Mouse (Mus musculus) brain, embryonic 18.5 days (tissue): Measurements from ENCODE around the gene Comt.

Source experiments
- DNase-seq: peaks from one replicate; pipeline ENCODE4 v3.0.0-alpha.2; 2012; ENCODE audit warnings: low read depth, low spot score

The Comt gene

DNA sequence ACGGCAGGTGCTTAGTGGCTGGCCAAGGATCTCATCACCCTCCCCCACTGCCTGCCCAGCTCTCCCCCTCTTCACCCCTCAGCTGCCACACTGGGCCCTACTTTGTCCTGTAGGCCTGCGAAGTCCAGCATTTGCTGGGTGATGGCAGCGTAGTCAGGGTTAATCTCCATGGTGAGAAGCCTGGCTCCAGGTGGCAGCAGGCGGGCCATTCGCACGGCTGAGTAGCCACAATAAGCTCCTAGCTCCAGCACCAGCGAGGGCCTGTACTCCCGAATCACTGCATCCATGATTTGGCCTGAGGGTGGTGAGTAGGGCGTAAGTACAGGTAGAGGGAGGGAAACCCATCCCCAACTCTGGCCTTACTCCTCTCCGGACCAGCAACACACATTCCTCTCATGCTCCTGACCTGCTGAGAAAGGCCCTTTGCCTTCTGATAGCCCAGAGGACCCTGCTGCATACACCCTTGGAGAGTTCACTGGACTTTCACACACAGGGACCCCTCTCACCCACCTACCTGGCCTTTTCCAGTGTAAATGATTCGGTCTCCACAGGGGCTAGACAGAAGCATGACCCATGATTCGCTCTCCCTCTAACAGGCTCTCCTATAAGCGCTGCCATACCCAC is 15.5 kb downstream of the Comt start:
- DNase-seq, result no peak

DNA sequence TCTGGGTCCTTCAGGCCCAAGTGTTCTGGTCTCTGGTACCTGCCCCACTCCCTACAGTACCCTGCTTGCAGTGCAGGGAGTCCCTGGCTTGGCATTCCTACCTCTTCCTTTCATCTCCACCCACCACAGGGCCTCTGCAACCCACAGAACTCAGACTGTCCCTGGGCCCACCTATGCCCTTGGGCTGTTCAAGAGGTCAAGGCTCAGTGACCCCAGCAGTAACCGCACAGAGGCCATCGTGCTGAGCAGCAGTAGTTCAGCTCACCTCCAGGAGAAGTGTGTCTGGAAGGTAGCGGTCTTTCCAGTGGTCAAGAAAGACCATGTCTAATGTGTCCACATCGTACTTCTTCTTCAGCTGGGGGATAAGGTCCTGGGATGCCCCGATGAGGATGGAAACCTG is 16.2 kb downstream of the Comt start:
- no peak for DNase-seq

DNA sequence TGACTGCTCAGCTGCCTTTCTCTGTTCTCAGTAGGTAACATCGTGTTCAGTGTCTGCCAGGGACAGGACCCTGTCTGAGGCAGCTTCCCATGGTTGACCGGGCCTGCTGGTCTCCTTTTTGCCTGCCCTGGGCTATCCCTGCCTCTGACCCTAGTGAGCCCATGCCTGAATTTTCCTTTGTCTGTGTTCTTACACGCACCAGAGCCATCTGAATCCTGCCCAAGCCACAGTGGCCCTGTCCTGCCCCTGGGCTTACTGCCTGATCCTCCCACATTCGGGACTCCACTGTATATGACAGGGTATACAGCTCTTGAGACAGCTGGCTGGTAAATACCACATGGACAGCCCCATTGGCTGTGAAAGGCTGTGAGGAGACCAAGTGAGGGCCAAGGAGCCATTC is 16.9 kb downstream of the Comt start:
- DNase-seq, result no peak

DNA sequence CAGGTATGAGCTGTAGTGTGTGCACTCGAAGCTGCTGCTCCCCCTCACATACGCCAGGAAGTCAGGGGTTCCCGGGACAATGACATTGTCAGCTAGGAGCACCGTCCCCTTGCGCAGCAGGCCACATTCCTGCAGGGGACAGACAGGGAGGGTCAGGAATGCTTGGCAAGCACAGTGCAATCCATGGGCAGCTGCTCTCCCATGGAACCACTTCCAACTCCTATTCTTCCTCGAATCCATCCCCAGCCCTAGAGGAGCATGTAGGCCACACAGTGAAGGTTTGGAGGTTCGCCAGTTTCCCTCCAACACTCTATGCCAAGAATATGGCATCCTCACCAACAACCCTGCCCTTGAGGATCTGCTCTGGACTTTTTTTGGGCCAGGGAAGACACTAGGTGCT is 18.7 kb downstream of the Comt start:
- DNase-seq, result no peak

DNA sequence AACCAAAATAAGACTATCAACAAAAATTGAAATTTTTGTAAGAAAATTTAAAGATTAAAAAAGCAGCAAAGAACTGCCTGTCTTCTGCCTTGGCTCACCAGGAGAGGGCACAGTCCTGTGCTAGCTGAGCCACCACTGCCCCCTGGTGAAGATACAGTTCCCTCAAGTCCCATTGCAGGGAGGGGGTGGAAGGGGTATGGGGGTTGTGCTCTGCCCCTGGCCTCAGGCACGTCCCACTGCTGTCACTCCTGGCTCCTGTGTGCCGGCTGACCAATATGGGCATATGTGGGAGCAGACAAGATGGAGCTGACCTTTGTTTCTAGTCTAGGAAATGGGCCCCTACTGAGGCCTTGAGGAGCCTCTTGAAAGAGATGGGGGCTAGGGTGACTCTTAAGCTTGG is 20.4 kb downstream of the Comt start:
- no peak for DNase-seq

DNA sequence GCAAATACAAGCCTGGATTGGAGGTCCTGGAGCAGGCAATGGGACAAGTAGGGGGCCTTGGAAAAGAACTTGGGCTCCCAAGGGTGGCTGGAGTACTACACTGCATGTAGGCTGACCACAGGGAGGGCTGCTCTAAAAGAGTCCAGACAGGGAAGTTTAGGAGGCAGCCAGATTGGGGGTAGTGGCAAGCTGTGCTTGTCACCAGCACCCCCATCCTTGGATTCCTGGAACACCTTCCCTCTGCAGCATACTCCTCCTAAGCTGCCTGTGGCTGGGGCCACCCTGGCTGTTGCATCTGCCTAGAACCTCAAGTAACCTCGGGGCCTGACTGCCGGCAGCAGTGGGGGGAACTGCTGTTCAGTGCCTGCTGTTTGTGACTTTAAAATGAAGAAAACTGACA is 20.8 kb downstream of the Comt start:
- no peak for DNase-seq

DNA sequence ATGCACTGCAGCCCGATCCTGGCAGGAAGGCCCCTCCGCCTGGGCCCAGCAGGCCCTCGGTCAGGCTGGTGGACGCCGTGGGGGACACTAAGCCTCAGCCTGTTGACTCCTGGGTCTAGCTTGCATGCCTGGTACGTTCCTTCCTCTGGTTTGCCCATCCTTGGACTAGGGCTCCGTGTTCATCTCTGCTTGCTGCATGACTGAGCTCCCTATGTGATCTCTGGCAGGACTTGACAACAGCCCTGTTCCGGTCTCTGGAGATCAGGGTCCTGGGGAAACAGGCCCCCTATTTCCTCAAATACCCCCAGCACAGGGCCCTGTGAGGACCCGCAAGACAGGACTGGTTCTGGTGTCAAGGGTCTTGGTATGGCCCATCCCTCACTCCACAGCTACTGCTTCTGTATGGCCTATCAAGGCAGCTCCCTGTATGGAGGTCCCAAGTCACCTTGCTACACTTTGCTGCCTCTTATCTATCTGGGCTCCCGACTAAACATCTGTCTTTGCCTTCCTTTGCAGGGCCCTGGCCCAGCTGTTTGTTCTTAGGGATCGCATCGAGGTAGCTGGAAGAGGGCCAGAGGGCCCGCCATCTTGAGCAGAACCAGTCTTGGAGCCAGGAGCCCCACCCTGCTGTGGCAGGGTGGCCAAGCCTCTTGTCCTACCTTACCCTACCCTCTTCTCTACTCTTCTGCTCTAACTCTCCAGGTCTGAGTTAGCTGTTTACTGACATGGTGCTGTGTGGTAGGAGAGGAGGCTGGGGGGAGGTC is 21.4 kb downstream of the Comt start:
- no peak for DNase-seq

DNA sequence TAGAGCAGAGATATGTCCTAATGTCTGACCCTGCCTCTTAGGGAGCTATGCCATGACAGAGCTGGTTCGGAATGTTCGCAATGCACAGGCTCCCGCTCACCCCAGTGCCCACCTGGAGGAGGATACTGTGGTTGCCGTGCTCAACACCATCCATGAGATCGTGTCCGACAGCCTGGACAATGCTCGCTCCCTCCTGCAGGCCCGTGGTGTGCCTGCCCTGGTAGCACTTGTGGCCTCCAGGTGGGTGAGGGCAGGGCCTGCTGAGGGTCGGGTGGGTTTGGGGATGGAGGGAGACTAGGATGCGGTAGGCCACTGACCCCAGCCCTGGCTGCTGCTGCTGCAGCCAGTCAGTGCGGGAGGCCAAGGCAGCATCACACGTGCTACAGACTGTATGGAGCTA is 23.4 kb downstream of the Comt start:
- DNase-seq, result no peak

DNA sequence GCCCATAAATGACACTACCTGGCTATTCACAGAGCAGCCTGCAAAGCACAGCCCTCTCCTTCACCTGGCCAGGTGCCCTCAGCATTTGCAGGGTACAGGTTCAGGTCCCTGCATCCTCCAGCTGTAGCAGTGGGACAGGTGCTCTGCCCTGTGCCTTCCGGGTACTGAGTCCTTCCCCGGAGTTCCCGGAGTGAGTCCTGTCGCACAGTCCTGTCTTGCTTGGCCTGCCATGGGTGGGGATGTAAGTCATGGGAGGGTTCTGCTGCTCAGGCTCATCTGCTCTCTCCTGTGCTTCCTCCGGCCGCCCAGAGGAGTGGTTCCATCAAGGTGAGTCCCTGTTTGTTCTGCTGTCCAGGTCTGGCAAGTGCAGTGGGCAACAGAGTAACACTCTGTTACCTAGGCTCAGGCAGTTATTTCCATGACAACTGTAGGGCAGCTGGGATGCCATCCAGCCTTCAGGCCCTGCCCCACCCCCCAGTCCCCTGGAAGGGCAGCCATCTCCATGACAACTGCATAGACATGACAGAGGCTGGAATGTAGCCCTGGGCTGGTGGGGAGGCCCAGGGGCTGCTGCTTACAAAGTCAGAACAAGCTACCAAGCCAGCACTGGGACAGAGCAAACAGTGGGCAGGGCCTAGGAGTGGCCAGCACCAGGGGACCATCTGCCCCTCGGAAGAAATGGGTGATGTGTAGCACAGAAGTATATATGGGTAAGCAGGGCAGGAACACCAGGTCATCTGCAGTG is 26.0 kb downstream of the Comt start:
- no peak for DNase-seq

DNA sequence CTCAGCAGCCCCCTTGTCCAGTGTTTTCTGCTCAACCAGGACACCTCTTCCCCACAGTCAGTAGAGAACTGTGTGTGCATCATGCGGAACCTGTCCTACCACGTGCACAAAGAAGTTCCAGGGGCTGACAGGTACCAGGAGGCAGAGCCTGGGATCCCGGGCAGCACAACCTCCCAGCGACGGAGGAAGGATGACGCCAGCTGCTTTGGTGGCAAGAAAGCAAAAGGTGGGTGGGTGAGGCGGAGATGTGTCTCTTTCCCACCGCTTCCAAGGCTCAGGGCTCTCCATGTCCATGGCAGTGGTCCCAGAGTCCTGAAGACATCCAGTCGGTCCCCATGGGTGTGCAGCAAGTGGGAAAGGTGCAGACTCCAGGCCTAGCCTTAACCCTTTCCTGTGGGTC is 26.6 kb downstream of the Comt start:
- no peak for DNase-seq

DNA sequence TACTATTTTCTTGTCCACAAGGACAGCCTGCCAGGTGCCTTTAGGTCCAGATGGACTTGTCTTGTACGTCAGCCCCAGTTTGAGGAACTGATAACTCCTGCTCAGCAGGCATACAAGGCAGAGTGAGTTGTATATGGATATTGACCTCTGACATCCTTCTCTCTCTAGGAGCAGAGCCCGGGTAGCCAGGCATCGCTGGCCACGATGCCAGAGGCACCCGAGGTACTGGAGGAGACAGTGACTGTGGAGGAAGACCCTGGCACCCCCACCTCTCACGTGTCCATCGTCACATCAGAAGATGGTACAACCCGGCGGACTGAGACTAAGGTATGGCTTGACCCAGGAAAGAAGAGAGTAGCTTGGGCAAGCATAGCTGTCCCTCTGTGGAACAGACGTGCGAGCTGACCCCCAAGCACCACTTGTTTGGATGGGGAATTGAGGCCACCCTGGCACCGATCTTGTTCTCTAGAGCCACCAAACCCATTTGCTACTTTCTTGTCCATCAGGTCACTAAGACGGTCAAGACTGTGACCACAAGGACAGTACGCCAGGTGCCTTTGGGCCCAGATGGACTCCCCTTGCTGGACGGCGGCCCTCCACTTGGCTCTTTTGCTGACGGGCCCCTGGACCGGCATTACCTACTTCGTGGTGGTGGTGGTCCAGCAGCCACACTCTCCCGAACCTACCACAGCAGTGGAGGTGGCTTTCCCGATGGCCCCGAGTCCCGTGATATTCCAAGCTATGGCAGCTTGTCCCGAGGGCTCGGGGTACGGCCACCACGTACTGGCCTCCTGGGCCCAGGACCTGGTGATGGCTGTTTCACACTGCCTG is 29.6 kb downstream of the Comt start:
- no peak for DNase-seq

DNA sequence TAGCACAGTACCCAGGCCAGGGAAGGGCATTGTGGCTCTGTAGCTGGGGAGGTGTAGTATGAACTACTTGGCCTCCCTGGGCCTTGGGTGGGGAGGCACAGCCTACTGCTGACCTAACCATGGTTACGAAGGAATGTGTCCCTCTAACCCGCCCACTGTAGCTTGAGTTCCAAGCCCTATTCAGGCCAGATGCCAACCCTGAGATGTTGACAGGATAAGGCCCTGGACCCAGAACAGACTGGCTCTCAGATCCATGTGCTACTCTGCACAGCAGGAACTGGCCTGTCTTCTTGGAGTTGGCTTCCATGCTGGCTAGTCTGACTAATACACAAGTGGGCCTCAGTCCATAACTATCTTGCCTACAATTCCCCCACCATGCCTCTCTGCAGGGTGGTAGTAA is 30.5 kb downstream of the Comt start:
- DNase-seq, result no peak

DNA sequence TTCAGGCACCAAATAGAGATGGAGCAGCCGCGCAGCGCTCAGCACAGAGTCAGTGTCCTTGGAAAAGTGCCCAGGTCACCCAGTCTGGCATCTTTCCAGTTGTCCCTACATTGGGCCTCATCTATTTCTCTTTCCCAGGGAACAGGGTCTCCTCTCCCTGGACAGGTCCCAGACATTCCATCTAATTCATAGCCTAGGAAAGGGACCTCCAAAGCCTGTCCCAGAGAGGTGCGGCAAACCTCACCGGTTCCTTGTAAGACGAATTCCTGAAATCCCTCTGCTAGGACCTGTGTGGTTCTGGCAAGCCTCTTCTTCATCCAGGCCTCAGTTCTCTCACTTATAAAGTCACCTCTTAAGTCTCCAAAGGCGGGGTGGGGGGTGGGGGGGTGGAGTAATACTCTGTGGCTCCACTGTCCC is 31.0 kb downstream of the Comt start:
- no peak for DNase-seq

DNA sequence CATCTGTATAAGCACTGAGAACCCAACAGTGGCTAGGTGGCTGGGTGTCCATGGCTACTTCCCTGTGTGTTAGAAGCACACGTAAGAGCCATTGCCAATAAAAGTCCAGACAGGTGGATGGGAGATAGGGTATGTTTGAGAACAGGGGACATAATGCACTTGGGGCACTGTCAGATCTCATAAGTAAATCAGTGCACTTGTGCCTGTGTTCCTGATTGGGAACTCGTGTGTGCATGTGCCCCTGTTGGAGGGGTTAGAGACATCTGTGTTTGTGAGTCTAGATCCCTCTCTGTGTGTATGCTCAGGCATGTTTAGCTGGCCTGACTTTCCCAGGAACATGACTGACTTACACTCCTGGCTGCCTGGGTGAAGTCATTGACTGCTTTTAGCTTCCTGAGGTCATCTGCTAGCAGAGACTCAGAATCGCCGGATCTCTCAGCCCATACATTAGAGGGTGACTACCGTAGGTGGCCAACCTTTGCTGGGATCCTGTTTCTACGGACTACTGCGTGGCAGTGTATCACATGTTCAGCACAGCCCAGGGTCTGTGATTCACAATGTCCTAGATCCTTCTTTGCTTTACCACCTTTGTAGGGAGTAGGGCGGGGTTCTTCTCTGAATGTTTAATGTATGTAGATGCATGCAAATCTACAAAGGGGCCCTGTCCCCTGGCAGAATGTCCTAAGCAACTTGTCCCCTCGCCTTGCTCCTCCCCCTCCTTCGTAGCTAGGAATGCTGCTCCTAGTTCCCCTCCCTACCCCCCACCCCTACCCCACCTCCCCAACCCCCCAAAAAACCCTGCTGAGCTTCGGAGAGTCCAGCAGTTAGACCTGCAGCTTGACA is 31.7 kb downstream of the Comt start:
- no peak for DNase-seq

DNA sequence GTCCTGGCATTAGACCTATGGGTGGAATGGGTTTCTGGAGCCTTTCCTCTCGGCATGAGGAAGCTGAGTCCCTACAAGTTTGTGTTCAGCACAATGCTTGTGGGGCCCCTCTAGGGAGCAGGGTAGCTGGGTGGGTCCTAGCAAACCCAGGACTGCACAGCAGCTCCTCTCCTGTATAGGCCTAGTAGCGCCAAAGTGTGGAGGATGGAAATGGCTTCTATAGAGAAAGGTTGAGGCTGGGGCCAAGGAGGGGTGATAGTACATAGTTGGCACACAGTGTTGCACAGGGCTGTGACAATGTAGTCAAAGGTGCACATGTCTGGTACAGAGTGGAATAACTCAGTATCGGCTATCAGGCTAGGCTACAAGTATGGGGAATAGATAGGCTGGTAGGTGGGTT is 32.6 kb downstream of the Comt start:
- no peak for DNase-seq

DNA sequence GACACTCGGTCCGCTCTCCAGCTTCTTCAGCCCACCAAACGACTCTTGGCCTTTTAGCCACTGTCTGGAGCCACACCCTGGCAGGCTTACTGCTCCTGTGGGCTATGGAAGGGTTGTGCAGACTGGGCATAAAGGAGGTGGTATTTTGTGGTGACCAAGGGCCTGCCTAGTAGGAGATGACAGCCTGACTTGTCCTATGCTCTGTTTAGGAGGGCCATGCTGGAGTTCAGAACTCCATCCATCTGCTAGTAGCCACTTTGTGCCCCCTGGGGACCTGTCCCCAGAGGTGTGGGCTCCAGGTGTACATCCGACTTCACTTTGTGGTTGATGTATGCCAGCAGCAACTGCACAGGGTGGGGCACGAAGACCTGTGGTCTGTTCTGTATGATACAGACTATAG is 33.1 kb downstream of the Comt start:
- no peak for DNase-seq

DNA sequence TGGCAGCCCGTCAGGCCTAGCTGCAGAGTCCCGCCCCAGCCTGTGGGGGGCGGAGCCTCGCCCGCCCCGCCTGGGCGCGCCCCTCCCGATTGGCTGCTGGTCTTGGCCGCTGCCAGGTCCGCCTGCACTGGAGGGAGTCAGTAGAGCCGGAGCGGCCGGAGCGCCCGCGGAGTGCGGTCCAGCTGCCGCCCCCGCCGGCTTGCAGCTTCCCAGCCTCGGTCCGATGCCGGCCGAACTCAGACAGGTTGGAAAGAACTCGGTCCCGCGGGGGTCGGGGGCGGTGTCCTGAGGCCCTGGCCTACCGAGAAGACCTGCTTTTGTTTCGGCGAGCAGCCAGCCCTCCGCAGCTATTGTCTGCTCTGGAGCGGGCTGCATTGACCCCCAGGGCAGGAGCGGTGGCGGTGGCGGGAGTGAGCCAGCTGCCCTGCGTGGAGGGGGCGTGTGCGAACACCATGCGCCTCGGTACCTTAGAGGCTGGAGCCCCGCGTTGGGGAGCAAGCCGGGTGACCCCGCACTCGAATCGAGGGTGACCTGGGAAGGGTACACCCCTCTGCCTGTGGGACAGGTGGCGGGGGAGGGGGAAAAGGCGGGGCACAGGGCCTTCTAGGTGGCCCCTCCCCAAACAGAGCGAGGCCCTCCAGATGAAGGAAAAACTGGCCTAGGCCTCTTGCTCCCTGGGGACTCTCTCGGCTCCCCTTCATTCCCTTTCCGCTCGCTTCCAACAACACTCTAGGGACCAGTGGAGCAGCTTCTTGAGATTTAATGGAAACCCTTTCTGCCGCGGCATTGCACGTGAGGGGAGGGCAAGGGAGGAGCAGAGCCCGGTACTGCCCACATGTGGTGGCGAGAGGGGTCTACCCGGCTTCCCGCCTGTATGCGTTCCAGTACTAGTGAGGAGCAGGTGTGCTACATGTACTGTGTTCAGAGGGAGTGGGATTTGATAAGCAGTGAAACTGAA is 33.9 kb downstream of the Comt start:
- no peak for DNase-seq

DNA sequence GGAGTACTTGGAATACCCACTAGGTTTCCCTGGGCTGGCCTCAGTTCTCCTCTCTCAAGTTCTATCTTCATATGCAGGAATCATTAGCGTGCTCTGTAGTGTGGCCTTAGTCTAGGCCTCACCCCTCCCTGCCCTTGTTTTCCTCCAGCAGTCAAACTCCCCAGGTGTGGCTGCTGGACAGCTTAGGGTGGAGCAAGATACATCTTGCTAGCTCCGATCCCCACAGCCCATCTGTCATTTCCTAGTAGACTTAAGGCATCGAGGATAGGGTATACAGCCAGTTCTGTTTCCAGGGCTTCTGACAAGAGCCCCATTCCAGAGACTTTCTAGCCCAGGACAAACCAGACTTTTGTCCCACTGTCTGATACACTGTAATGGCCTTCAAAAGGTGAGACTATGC is 34.9 kb downstream of the Comt start:
- no peak for DNase-seq

DNA sequence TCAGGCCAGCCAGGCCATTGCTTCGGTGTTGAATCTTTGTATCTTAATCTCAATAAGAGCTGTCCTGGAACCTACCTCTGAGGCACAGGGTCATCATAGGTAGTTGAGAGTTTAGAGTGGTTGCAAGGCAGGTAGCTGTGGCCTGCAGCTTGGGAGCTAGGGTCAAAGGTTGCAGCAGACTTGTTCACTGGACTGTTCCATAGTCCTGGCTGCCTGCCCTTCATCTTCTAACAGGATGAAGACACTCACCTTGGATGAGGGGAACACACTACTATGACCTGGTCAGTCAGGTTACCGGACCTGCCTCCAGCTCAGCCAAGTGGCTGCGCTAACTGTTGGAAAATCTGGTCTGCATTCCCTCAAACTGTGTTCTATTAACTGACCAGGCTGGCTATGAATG is 35.5 kb downstream of the Comt start:
- DNase-seq, result no peak

DNA sequence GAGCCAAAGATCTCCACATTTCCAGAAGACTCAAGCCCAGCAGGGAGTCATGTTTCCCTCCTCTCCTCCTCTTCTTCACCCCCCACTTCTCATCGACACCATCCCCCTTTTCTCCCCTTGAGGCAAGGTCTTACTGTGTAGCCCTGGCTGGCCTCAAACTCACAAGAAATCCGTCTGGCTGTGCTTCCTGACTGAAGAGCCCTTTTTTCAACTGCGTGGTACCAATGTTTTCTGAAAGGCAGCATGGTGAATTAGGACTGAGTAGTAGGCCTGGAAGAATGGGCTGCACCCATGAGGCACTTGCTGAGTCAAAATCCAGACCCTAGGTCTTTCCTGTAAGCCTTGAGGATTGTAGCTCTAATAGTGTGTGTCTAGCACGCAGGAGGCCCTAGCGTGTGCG is 36.3 kb downstream of the Comt start:
- no peak for DNase-seq
